Mouse (Mus musculus): ENCODE measurements around the gene Stk33. TPM values are rescaled to one million over a fixed set of nuclear protein-coding genes. Genes with fewer than 3 reads are reported as not detected.

The Stk33 gene
- total RNA-seq, 1 experiment, result 0.31 TPM

DNA sequence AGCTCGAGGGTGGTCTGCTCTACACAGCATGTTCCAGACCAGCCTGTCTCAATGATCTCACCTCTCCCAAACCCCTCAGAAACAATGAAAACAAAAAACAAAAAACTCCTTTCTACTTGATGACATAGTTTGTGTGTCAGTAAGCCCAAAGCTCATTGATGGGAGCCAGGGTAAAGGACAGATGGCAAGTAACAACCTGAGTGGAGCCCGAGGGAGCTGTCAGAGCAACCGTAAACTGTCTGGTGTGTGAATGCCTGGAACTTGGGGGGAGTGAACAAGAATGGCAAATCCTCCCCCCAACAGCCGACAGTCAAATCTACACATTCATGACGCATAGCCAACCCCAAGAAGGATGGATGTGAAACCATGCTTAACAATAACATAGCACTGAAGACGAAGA is 149.8 kb downstream of the Stk33 start:
- in situ Hi-C loops (cut with MboI; ENCODE audit: low sequenced_read_pairs in 2 of 2, unreplicated experiment in 2 of 2), result no loop called here
- DNase-seq (ENCODE audit: low read depth, low spot score), result no peak

DNA sequence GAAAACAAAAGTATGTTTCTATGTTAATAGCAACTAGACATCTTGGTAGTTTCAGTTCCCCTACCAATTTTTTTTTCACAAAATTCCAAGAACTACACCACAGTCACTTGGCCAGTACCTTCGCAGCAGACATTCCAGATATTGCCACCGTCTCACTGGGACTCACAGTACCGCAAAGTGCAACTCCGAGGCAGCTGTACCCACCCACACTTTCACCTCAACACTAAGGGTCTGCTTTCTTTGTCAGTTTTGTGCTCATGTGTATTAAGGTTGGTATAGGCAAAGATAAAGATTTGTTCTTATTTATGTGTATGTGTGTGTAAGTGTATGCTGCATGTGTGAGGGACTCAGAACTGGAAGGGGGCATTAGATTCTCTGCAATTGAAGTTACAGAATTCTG is 156.8 kb downstream of the Stk33 start:
- TF ChIP-seq HCFC1 (IDR thresholded peaks at IDR 0.05; ENCODE audit: borderline replicate concordance, insufficient read depth, low read length) (no peak), MAFK (IDR thresholded peaks at IDR 0.05; ENCODE audit: insufficient read depth, low read depth, low read length) (no peak), ZNF384 (IDR thresholded peaks at IDR 0.05; ENCODE audit: low read depth, low read length) (no peak), CHD2 (IDR thresholded peaks at IDR 0.05; ENCODE audit: low read depth, low read length) (no peak), ZC3H11A (IDR thresholded peaks at IDR 0.05; ENCODE audit: borderline replicate concordance, low read depth, low read length) (no peak)
- in situ Hi-C loops (cut with MboI; ENCODE audit: low sequenced_read_pairs in 2 of 2, unreplicated experiment in 2 of 2), result no loop called here
- H3K4me1 ChIP-seq (ENCODE audit: control insufficient read depth in 2 of 2, insufficient read depth in 2 of 2, low read length in 2 of 2, poor library complexity in 1 of 2), result no peaks in the 10 kb centered on the region
- H3K9ac ChIP-seq (ENCODE audit: insufficient read depth, low read depth, low read length, poor library complexity, severe bottlenecking), result no peak overlapping the region
- H3K4me3 ChIP-seq (ENCODE audit: insufficient read depth in 1 of 2, low read depth in 1 of 2, low read length in 2 of 2, poor library complexity in 1 of 2, severe bottlenecking in 1 of 2), result no peak overlapping the region
- no peak overlapping the region for H3K27ac ChIP-seq (ENCODE audit: insufficient read depth, low read depth, low read length, poor library complexity, severe bottlenecking)
- no peaks in the 10 kb centered on the region for H3K9me3 ChIP-seq (ENCODE audit: control insufficient read depth, insufficient read depth, low read depth, low read length)
- DNase-seq (ENCODE audit: low read depth, low spot score), result no peak
- no peaks in the 10 kb centered on the region for H3K36me3 ChIP-seq (ENCODE audit: control insufficient read depth, insufficient read depth, low read length, poor library complexity, severe bottlenecking)

More for the DNA sequence above, 149.8 kb downstream of the Stk33 start:
- Histone ChIP-seq H3K36me3 (ENCODE audit: control insufficient read depth, insufficient read depth, low read length, poor library complexity, severe bottlenecking) (no peaks in the 10 kb centered on the region), H3K9me3 (ENCODE audit: control insufficient read depth, insufficient read depth, low read depth, low read length) (no peaks in the 10 kb centered on the region), H3K4me1 (ENCODE audit: control insufficient read depth in 2 of 2, insufficient read depth in 2 of 2, low read length in 2 of 2, poor library complexity in 1 of 2) (no peaks in the 10 kb centered on the region), H3K27ac (ENCODE audit: insufficient read depth, low read depth, low read length, poor library complexity, severe bottlenecking) (no peak overlapping the region), H3K4me3 (ENCODE audit: insufficient read depth in 1 of 2, low read depth in 1 of 2, low read length in 2 of 2, poor library complexity in 1 of 2, severe bottlenecking in 1 of 2) (no peak overlapping the region), H3K9ac (ENCODE audit: insufficient read depth, low read depth, low read length, poor library complexity, severe bottlenecking) (no peak overlapping the region)
- TF ChIP-seq HCFC1 (IDR thresholded peaks at IDR 0.05; ENCODE audit: borderline replicate concordance, insufficient read depth, low read length) (no peak), CHD2 (IDR thresholded peaks at IDR 0.05; ENCODE audit: low read depth, low read length) (no peak)

DNA sequence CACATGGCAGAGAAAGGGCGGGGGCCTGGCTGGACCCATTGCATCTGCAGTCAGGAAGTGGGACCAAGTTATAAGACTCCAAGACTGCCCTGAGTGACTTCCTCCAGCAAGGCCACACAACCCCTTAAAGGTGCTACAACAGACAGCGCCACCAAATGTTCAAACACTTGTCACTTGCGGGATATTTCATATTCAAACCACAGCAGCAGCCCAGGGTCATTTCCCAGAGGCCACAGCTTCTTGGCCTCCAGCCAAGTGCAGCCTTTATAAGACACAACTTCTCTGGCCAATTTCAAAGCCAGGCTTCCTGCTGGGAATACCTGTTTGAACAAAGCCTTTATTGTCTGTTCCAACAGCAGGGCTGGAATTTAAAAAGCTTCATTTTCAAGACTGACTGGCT is 162.3 kb downstream of the Stk33 start:
- no peaks in the 10 kb centered on the region for H3K9me3 ChIP-seq (ENCODE audit: control insufficient read depth, insufficient read depth, low read depth, low read length)
- no peak overlapping the region for H3K4me3 ChIP-seq (ENCODE audit: insufficient read depth in 1 of 2, low read depth in 1 of 2, low read length in 2 of 2, poor library complexity in 1 of 2, severe bottlenecking in 1 of 2)
- H3K27ac ChIP-seq (ENCODE audit: insufficient read depth, low read depth, low read length, poor library complexity, severe bottlenecking), result no peak overlapping the region
- H3K9ac ChIP-seq (ENCODE audit: insufficient read depth, low read depth, low read length, poor library complexity, severe bottlenecking), result no peak overlapping the region
- peak; percentile 47 for DNase-seq (ENCODE audit: low read depth, low spot score)
- in situ Hi-C loops (cut with MboI; ENCODE audit: low sequenced_read_pairs in 2 of 2, unreplicated experiment in 2 of 2), result no loop called here
- no peak for TF ChIP-seq MAFK (IDR thresholded peaks at IDR 0.05; ENCODE audit: insufficient read depth, low read depth, low read length)
- TF ChIP-seq ZNF384 (IDR thresholded peaks at IDR 0.05; ENCODE audit: low read depth, low read length), result no peak
- no peak for TF ChIP-seq ZC3H11A (IDR thresholded peaks at IDR 0.05; ENCODE audit: borderline replicate concordance, low read depth, low read length)
- no peak for TF ChIP-seq CHD2 (IDR thresholded peaks at IDR 0.05; ENCODE audit: low read depth, low read length)
- TF ChIP-seq HCFC1 (IDR thresholded peaks at IDR 0.05; ENCODE audit: borderline replicate concordance, insufficient read depth, low read length), result no peak
- no peaks in the 10 kb centered on the region for H3K4me1 ChIP-seq (ENCODE audit: control insufficient read depth in 2 of 2, insufficient read depth in 2 of 2, low read length in 2 of 2, poor library complexity in 1 of 2)
- H3K36me3 ChIP-seq (ENCODE audit: control insufficient read depth, insufficient read depth, low read length, poor library complexity, severe bottlenecking), result no peaks in the 10 kb centered on the region

DNA sequence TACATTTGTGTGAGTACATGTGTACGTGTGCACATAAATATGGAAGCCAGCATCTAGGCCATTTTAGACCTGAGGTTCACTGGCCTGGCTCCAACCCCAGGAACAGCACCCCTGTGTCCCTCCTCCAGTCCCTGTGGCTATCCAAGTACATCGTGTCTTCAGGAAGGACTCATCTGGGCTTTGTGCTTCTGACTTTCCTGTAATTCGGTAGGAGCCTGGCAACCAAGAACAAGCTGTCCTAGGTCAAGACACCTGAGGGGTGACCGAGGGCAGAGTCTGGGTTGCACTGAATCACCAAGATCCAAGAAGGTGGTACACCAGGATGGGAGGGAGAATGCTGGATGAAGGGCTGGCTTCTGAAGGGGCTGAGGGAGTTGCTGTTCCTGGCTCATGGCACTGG is 163.0 kb downstream of the Stk33 start:
- in situ Hi-C loops (cut with MboI; ENCODE audit: low sequenced_read_pairs in 2 of 2, unreplicated experiment in 2 of 2), result no loop called here
- Histone ChIP-seq H3K9me3 (ENCODE audit: control insufficient read depth, insufficient read depth, low read depth, low read length) (no peaks in the 10 kb centered on the region), H3K27ac (ENCODE audit: insufficient read depth, low read depth, low read length, poor library complexity, severe bottlenecking) (no peak overlapping the region), H3K36me3 (ENCODE audit: control insufficient read depth, insufficient read depth, low read length, poor library complexity, severe bottlenecking) (no peaks in the 10 kb centered on the region), H3K4me3 (ENCODE audit: insufficient read depth in 1 of 2, low read depth in 1 of 2, low read length in 2 of 2, poor library complexity in 1 of 2, severe bottlenecking in 1 of 2) (no peak overlapping the region), H3K9ac (ENCODE audit: insufficient read depth, low read depth, low read length, poor library complexity, severe bottlenecking) (no peak overlapping the region), H3K4me1 (ENCODE audit: control insufficient read depth in 2 of 2, insufficient read depth in 2 of 2, low read length in 2 of 2, poor library complexity in 1 of 2) (no peaks in the 10 kb centered on the region)
- DNase-seq (ENCODE audit: low read depth, low spot score), result no peak
- TF ChIP-seq ZC3H11A (IDR thresholded peaks at IDR 0.05; ENCODE audit: borderline replicate concordance, low read depth, low read length), result no peak
- TF ChIP-seq CHD2 (IDR thresholded peaks at IDR 0.05; ENCODE audit: low read depth, low read length), result no peak
- TF ChIP-seq HCFC1 (IDR thresholded peaks at IDR 0.05; ENCODE audit: borderline replicate concordance, insufficient read depth, low read length), result no peak
- no peak for TF ChIP-seq ZNF384 (IDR thresholded peaks at IDR 0.05; ENCODE audit: low read depth, low read length)
- TF ChIP-seq MAFK (IDR thresholded peaks at IDR 0.05; ENCODE audit: insufficient read depth, low read depth, low read length), result no peak

DNA sequence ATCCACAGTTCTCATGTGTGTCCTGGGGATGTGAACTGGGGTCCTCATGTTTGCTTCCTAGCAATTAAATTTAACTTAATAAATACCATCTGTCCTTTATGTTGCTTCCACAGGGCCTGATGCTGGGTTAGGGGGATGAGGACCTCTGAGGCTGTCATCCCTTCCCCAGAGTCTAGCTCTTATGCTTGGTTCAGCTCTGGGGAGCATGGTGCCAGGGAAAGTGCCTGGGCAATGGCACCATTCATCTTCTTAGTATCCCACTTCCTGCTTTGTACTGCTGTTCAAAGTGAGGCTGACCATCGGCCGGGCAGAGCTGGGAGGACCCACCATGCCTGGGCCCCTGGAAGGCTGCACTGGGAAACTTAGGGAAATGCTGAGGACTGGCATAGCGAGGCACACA is 163.7 kb downstream of the Stk33 start:
- Histone ChIP-seq H3K4me1 (ENCODE audit: control insufficient read depth in 2 of 2, insufficient read depth in 2 of 2, low read length in 2 of 2, poor library complexity in 1 of 2) (no peaks in the 10 kb centered on the region), H3K9ac (ENCODE audit: insufficient read depth, low read depth, low read length, poor library complexity, severe bottlenecking) (no peak overlapping the region), H3K4me3 (ENCODE audit: insufficient read depth in 1 of 2, low read depth in 1 of 2, low read length in 2 of 2, poor library complexity in 1 of 2, severe bottlenecking in 1 of 2) (no peak overlapping the region), H3K36me3 (ENCODE audit: control insufficient read depth, insufficient read depth, low read length, poor library complexity, severe bottlenecking) (no peaks in the 10 kb centered on the region), H3K27ac (ENCODE audit: insufficient read depth, low read depth, low read length, poor library complexity, severe bottlenecking) (no peak overlapping the region), H3K9me3 (ENCODE audit: control insufficient read depth, insufficient read depth, low read depth, low read length) (no peaks in the 10 kb centered on the region)
- DNase-seq (ENCODE audit: low read depth, low spot score), result no peak
- TF ChIP-seq ZC3H11A (IDR thresholded peaks at IDR 0.05; ENCODE audit: borderline replicate concordance, low read depth, low read length) (no peak), ZNF384 (IDR thresholded peaks at IDR 0.05; ENCODE audit: low read depth, low read length) (no peak)
- in situ Hi-C loops (cut with MboI; ENCODE audit: low sequenced_read_pairs in 2 of 2, unreplicated experiment in 2 of 2), result no loop called here
